Mouse (Mus musculus): ENCODE results near the gene Tenm4. TPM values are rescaled to one million over a fixed set of nuclear protein-coding genes. Genes with fewer than 3 reads are reported as not detected.

Tenm4 gene
- polyA plus RNA-seq, 1 experiment from 2014 or later, result 37.5 TPM

DNA sequence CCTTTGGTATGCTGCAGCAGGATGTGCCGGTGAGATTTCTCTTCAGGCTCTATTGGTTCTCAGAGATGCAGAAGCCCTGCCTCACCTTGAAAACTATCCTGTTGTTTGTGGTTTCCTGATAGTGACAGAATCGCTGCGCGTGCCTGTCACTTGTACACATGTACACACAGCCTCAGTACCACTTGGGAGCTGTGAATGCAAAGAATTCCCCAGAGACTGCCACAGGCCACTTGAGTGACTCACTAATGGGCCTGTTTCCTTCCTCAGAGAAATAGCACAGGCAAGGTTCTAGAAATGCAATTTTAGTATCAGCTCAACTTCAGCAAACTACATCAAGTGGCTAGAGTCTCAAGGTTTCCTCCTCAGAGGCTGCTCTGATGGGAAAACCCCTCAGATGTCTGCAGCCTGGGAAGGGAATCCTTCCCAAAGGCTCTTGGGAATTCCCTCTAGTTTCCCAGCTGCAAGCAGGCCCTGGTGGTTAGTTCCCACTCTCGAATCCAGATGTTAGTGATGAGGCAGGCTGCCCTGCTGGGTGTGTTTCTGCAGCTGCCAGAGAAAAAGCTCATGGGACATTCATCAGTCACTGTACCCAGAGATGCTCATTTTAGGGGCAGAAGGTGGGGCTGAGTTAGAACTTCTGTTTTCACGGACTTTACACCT is 203.1 kb downstream of the Tenm4 start:
- ATAC-seq (ENCODE audit: low FRiP score) (no peak), DNase-seq (ENCODE audit: low spot score) (no peak)
- Histone ChIP-seq H3K4me1 (replicated peaks; ENCODE audit: control insufficient read depth, insufficient read depth, low read length) (no peaks in the 10 kb centered on the region), H3K9me3 (ENCODE audit: control insufficient read depth, low read length) (no peaks in the 10 kb centered on the region), H3K9ac (no peak overlapping the region), H3K36me3 (replicated peaks; ENCODE audit: control insufficient read depth, insufficient read depth) (no peaks in the 10 kb centered on the region; the same call in 1 of the 2 replicates), H3K27me3 (ENCODE audit: control insufficient read depth, insufficient read depth, low read length) (no peaks in the 10 kb centered on the region), H3K27ac (no peak overlapping the region), H3K4me3 (replicated peaks; ENCODE audit: low read length) (no peak overlapping the region), H3K4me2 (replicated peaks) (no peak overlapping the region)
- WGBS, result 69% methylated on average over 6 of the region's 6 CpGs

DNA sequence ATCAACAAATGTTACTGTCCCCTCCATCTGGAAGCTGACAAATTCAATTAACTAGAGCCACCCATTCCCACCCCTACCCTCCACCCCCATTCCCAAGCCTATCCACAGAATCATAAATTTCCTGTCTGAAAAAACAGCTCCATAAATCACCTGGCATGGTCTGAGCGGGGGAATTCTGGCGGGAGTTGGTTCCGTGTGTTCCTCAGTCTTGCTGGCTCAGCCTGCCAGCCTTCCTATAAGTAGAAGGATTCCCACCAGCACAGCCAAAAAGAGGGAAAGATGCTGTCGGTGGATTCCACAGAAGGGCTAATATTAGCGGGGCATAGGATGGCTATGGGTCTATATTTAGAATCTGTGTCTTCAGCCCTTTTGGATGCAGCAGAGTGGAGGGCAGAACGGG is 204.5 kb downstream of the Tenm4 start:
- H3K9ac ChIP-seq, result no peak overlapping the region
- WGBS, result 76% methylated on average over 6 of the region's 6 CpGs
- H3K9me3 ChIP-seq (ENCODE audit: control insufficient read depth, low read length), result no peaks in the 10 kb centered on the region
- H3K27ac ChIP-seq, result no peak overlapping the region
- H3K27me3 ChIP-seq (ENCODE audit: control insufficient read depth, insufficient read depth, low read length), result no peaks in the 10 kb centered on the region
- no peaks in the 10 kb centered on the region; the same call in 1 of the 2 replicates for H3K36me3 ChIP-seq (replicated peaks; ENCODE audit: control insufficient read depth, insufficient read depth)
- DNase-seq (ENCODE audit: low spot score) (no peak), ATAC-seq (ENCODE audit: low FRiP score) (no peak)
- no peak overlapping the region for H3K4me2 ChIP-seq (replicated peaks)
- no peaks in the 10 kb centered on the region for H3K4me1 ChIP-seq (replicated peaks; ENCODE audit: control insufficient read depth, insufficient read depth, low read length)
- H3K4me3 ChIP-seq (replicated peaks; ENCODE audit: low read length), result no peak overlapping the region

- Histone ChIP-seq H3K36me3 (replicated peaks; ENCODE audit: control insufficient read depth, insufficient read depth) (no peaks in the 10 kb centered on the region), H3K9me3 (ENCODE audit: control insufficient read depth, low read length) (no peaks in the 10 kb centered on the region), H3K9ac (peak overlapping the region; percentile 34; the same call in 1 of the 2 replicates), H3K27me3 (ENCODE audit: control insufficient read depth, insufficient read depth, low read length) (no peaks in the 10 kb centered on the region), H3K4me3 (replicated peaks; ENCODE audit: low read length) (no peak overlapping the region), H3K27ac (peak overlapping the region; percentile 70), H3K4me1 (replicated peaks; ENCODE audit: control insufficient read depth, insufficient read depth, low read length) (peaks cover 18% of the 10 kb centered on the region), H3K4me2 (replicated peaks) (no peak overlapping the region)
- ATAC-seq (ENCODE audit: low FRiP score), result peak; percentile 75
- DNase-seq (ENCODE audit: low spot score), result no peak
- WGBS, result 7% methylated on average over 6 of the region's 6 CpGs
Measured at GRCm38 (mm10) chr7:96383686-96384528, 212.9 kb downstream of the Tenm4 start.

- Histone ChIP-seq H3K9ac (no peak overlapping the region), H3K36me3 (replicated peaks; ENCODE audit: control insufficient read depth, insufficient read depth) (no peaks in the 10 kb centered on the region), H3K4me1 (replicated peaks; ENCODE audit: control insufficient read depth, insufficient read depth, low read length) (peaks cover 18% of the 10 kb centered on the region), H3K27me3 (ENCODE audit: control insufficient read depth, insufficient read depth, low read length) (no peaks in the 10 kb centered on the region), H3K4me2 (replicated peaks) (no peak overlapping the region), H3K27ac (peak overlapping the region; percentile 70; the same call in 1 of the 2 replicates), H3K4me3 (replicated peaks; ENCODE audit: low read length) (no peak overlapping the region), H3K9me3 (ENCODE audit: control insufficient read depth, low read length) (no peaks in the 10 kb centered on the region)
- ATAC-seq (ENCODE audit: low FRiP score) (no peak), DNase-seq (ENCODE audit: low spot score) (no peak)
- WGBS, result 79% methylated on average over 11 of the region's 11 CpGs
Measured at GRCm38 (mm10) chr7:96384726-96385500, 213.9 kb downstream of the Tenm4 start.

GRCm38 (mm10) chr7:96385850-96386249 is 214.8 kb downstream of the Tenm4 start:
- Histone ChIP-seq H3K36me3 (replicated peaks; ENCODE audit: control insufficient read depth, insufficient read depth) (no peaks in the 10 kb centered on the region), H3K27ac (no peak overlapping the region), H3K9me3 (ENCODE audit: control insufficient read depth, low read length) (no peaks in the 10 kb centered on the region), H3K9ac (no peak overlapping the region), H3K4me3 (replicated peaks; ENCODE audit: low read length) (no peak overlapping the region), H3K27me3 (ENCODE audit: control insufficient read depth, insufficient read depth, low read length) (no peaks in the 10 kb centered on the region), H3K4me2 (replicated peaks) (no peak overlapping the region), H3K4me1 (replicated peaks; ENCODE audit: control insufficient read depth, insufficient read depth, low read length) (peaks cover 18% of the 10 kb centered on the region)
- no peak for DNase-seq (ENCODE audit: low spot score)
- 81% methylated on average over 7 of the region's 7 CpGs for WGBS
- no peak for ATAC-seq (ENCODE audit: low FRiP score)

DNA sequence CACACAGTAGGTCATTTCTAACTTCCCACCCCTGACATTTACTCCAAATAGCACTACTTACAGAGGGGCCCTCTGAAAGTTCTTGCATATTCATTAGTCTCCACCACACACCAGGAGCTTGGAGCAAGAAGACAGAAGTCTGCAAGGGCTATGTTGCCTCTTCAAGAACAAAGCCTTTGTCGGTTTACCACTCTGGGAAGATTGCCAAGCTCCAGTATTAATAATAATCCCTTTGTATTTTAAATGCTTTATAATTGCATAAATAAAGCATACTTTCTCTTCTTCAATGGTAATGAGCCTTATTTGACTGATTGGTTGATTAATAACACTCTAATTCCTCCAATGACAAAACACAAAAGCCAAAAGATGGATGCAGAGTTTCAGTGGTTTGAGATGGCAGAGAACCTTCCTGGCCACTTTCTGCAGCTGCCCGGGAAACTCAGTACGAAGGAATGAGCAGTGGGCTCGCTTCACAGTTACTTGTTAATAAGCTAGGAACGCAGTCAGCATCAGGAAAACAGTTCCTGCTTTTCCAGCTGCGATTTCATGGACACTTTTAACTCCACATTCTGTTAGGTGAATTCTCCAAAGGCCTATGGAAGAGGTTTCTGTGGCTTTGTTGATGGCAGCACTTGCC is 219.1 kb downstream of the Tenm4 start:
- DNase-seq (ENCODE audit: low spot score), result no peak
- ATAC-seq (ENCODE audit: low FRiP score), result peak; percentile 66; the same call in 1 of the 2 replicates
- Histone ChIP-seq H3K4me2 (replicated peaks) (no peak overlapping the region), H3K36me3 (replicated peaks; ENCODE audit: control insufficient read depth, insufficient read depth) (no peaks in the 10 kb centered on the region), H3K9me3 (ENCODE audit: control insufficient read depth, low read length) (no peaks in the 10 kb centered on the region), H3K4me1 (replicated peaks; ENCODE audit: control insufficient read depth, insufficient read depth, low read length) (0 out of 2 replicates have a peak, but pooled peaks cover 5% of the 10 kb centered on the region), H3K27ac (no peak overlapping the region), H3K4me3 (replicated peaks; ENCODE audit: low read length) (no peak overlapping the region), H3K27me3 (ENCODE audit: control insufficient read depth, insufficient read depth, low read length) (no peaks in the 10 kb centered on the region), H3K9ac (no peak overlapping the region)
- WGBS, result 48% methylated on average over 6 of the region's 6 CpGs

- no peak for ATAC-seq (ENCODE audit: low FRiP score)
- Histone ChIP-seq H3K4me1 (replicated peaks; ENCODE audit: control insufficient read depth, insufficient read depth, low read length) (0 out of 2 replicates have a peak, but pooled peaks cover 3% of the 10 kb centered on the region), H3K27me3 (ENCODE audit: control insufficient read depth, insufficient read depth, low read length) (no peaks in the 10 kb centered on the region), H3K4me3 (replicated peaks; ENCODE audit: low read length) (no peak overlapping the region), H3K4me2 (replicated peaks) (no peak overlapping the region), H3K9me3 (ENCODE audit: control insufficient read depth, low read length) (no peaks in the 10 kb centered on the region), H3K36me3 (replicated peaks; ENCODE audit: control insufficient read depth, insufficient read depth) (no peaks in the 10 kb centered on the region), H3K9ac (no peak overlapping the region), H3K27ac (no peak overlapping the region)
- DNase-seq (ENCODE audit: low spot score), result no peak
- WGBS, result 90% methylated on average over 4 of the region's 4 CpGs
Measured at GRCm38 (mm10) chr7:96390894-96391293, 219.8 kb downstream of the Tenm4 start.

- no peak overlapping the region for H3K4me2 ChIP-seq (replicated peaks)
- no peaks in the 10 kb centered on the region for H3K4me1 ChIP-seq (replicated peaks; ENCODE audit: control insufficient read depth, insufficient read depth, low read length)
- H3K27ac ChIP-seq, result no peak overlapping the region
- no peak overlapping the region for H3K9ac ChIP-seq
- 62% methylated on average over 6 of the region's 6 CpGs for WGBS
- H3K36me3 ChIP-seq (replicated peaks; ENCODE audit: control insufficient read depth, insufficient read depth), result no peaks in the 10 kb centered on the region
- ATAC-seq (ENCODE audit: low FRiP score), result no peak
- H3K4me3 ChIP-seq (replicated peaks; ENCODE audit: low read length), result no peak overlapping the region
- no peaks in the 10 kb centered on the region for H3K27me3 ChIP-seq (ENCODE audit: control insufficient read depth, insufficient read depth, low read length)
- H3K9me3 ChIP-seq (ENCODE audit: control insufficient read depth, low read length), result no peaks in the 10 kb centered on the region
- no peak for DNase-seq (ENCODE audit: low spot score)
Measured at GRCm38 (mm10) chr7:96391797-96392472, 220.9 kb downstream of the Tenm4 start.
